Mouse (Mus musculus): ENCODE results near the gene Lrrc4b. TPM values are rescaled to one million over a fixed set of nuclear protein-coding genes. Genes with fewer than 3 reads are reported as not detected.

Lrrc4b gene
- polyA plus RNA-seq, 1 experiment: not detected

DNA sequence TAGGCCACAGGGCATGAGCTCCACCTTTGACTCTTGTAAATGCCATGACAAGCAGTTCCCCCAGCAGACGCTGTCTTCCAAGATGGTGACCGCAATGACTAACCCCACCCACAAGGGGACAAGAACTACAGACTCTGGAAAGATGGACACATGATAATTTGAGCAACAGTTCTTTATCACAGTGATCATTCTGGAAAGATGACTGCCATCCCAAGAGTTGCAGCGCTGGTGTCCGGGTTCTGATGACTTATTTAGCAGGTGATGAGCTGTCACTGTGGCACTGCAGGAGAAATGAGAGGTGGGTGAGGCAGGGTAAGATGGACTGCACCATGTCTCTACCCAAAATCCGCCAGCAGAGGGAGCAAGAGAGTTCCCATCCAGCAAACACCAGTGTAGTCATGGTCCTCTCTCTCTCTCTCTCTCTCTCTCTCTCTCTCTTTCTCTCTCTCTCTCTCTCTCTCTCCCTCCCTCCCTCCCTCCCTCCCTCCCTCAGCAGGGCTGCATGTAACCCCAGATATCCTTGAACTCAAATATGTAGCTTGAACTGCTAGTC, 72.8 kb downstream of the Lrrc4b start:
- Histone ChIP-seq H3ac (ENCODE audit: control insufficient read depth, insufficient read length) (no peak overlapping the region), H3K27me3 (ENCODE audit: control insufficient read depth, insufficient read depth, insufficient read length) (peaks cover 17% of the 10 kb centered on the region), H3K4me2 (ENCODE audit: low read depth) (no peak overlapping the region), H3K36me3 (ENCODE audit: control insufficient read depth, insufficient read depth) (no peaks in the 10 kb centered on the region), H3K4me3 (no peak overlapping the region), H3K79me2 (ENCODE audit: control insufficient read depth, insufficient read depth) (no peaks in the 10 kb centered on the region)
- TF ChIP-seq REST (IDR thresholded peaks at IDR 0.05; ENCODE audit: insufficient read depth, insufficient read length): no peak
- no peak for TF ChIP-seq E2F4 (IDR thresholded peaks at IDR 0.05; ENCODE audit: insufficient read depth)
- TF ChIP-seq POLR2AphosphoS2 (IDR thresholded peaks at IDR 0.05; ENCODE audit: insufficient read length, low read depth): no peak
- TF ChIP-seq MYOD1 (IDR thresholded peaks at IDR 0.05; ENCODE audit: control insufficient read depth in 1 of 3, insufficient read length in 2 of 3, low read depth in 2 of 3): no peak
- no peak for TF ChIP-seq USF1 (IDR thresholded peaks at IDR 0.05; ENCODE audit: low read depth)
- no peak for TF ChIP-seq SRF (IDR thresholded peaks at IDR 0.05; ENCODE audit: control insufficient read depth, insufficient read length, low read depth)
- no peak for TF ChIP-seq TCF12 (IDR thresholded peaks at IDR 0.05; ENCODE audit: insufficient read depth, poor library complexity, severe bottlenecking)
- TF ChIP-seq TCF3 (IDR thresholded peaks at IDR 0.05; ENCODE audit: insufficient read length, low read depth): no peak
- no peak for TF ChIP-seq CEBPB (IDR thresholded peaks at IDR 0.05; ENCODE audit: insufficient read depth, poor library complexity, severe bottlenecking)
- TF ChIP-seq MYOG (IDR thresholded peaks at IDR 0.05; ENCODE audit: control insufficient read depth in 1 of 3, insufficient read depth in 1 of 3, insufficient read length in 2 of 3, low read depth in 2 of 3): no peak
- TF ChIP-seq MAX (IDR thresholded peaks at IDR 0.05; ENCODE audit: low read depth): no peak
- TF ChIP-seq POLR2A (IDR thresholded peaks at IDR 0.05; ENCODE audit: insufficient read length, low read depth): no peak

DNA sequence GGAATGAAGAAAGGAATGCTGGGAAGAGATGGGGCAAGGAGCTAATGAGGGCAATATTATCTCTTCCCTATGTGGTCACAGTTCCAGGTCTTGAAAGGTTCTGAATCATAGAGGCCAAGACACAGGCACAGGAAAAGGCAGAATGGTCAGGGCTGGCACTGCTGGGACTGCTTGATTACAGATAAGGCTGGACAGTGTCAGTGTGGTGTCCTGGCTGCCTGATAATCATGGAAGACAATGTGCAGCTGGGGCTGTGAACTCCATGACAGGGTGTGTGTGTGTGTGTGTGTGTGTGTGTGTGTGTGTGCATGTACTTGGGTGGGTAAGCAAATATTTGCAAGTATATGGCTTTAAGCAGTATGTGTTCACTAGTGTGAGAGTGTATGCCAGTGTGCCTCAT, 78.7 kb downstream of the Lrrc4b start:
- no peaks in the 10 kb centered on the region for H3K36me3 ChIP-seq (ENCODE audit: control insufficient read depth, insufficient read depth)
- TF ChIP-seq TCF3 (IDR thresholded peaks at IDR 0.05; ENCODE audit: insufficient read length, low read depth) (no peak), SRF (IDR thresholded peaks at IDR 0.05; ENCODE audit: control insufficient read depth, insufficient read length, low read depth) (no peak), MAX (IDR thresholded peaks at IDR 0.05; ENCODE audit: low read depth) (no peak), CEBPB (IDR thresholded peaks at IDR 0.05; ENCODE audit: insufficient read depth, poor library complexity, severe bottlenecking) (no peak), USF1 (IDR thresholded peaks at IDR 0.05; ENCODE audit: low read depth) (no peak), MYOD1 (IDR thresholded peaks at IDR 0.05; ENCODE audit: control insufficient read depth in 1 of 3, insufficient read length in 2 of 3, low read depth in 2 of 3) (no peak), REST (IDR thresholded peaks at IDR 0.05; ENCODE audit: insufficient read depth, insufficient read length) (no peak), MYOG (IDR thresholded peaks at IDR 0.05; ENCODE audit: control insufficient read depth in 1 of 3, insufficient read depth in 1 of 3, insufficient read length in 2 of 3, low read depth in 2 of 3) (no peak), TCF12 (IDR thresholded peaks at IDR 0.05; ENCODE audit: insufficient read depth, poor library complexity, severe bottlenecking) (no peak), POLR2AphosphoS2 (IDR thresholded peaks at IDR 0.05; ENCODE audit: insufficient read length, low read depth) (no peak), E2F4 (IDR thresholded peaks at IDR 0.05; ENCODE audit: insufficient read depth) (no peak), POLR2A (IDR thresholded peaks at IDR 0.05; ENCODE audit: insufficient read length, low read depth) (no peak)

More for the DNA sequence above, 78.7 kb downstream of the Lrrc4b start:
- Histone ChIP-seq H3ac (ENCODE audit: control insufficient read depth, insufficient read length) (no peak overlapping the region), H3K4me3 (no peak overlapping the region), H3K27me3 (ENCODE audit: control insufficient read depth, insufficient read depth, insufficient read length) (peaks cover 48% of the 10 kb centered on the region), H3K4me2 (ENCODE audit: low read depth) (no peak overlapping the region), H3K79me2 (ENCODE audit: control insufficient read depth, insufficient read depth) (no peaks in the 10 kb centered on the region)

Other genes with a start within 250 kb of the Lrrc4b start
- not detected for gene Klk1b24, start 240.8 kb upstream of the Lrrc4b start, polyA plus RNA-seq (2012; fragmentation: generic; extraction: Trizol)
- not detected for gene Klk1b3, start 230.8 kb upstream of the Lrrc4b start, polyA plus RNA-seq (2012; fragmentation: generic; extraction: Trizol)
- gene Klk1b4, start 221.6 kb upstream of the Lrrc4b start, polyA plus RNA-seq (2012; fragmentation: generic; extraction: Trizol): not detected
- gene Klk1b5, start 213.1 kb upstream of the Lrrc4b start, polyA plus RNA-seq (2012; fragmentation: generic; extraction: Trizol): not detected
- gene Klk1, start 203.7 kb upstream of the Lrrc4b start, polyA plus RNA-seq (2012; fragmentation: generic; extraction: Trizol): not detected
- gene Gm36864, start 192.8 kb upstream of the Lrrc4b start, polyA plus RNA-seq (2012; fragmentation: generic; extraction: Trizol): not detected
- gene 1700028J19Rik, start 182.3 kb upstream of the Lrrc4b start, polyA plus RNA-seq (2012; fragmentation: generic; extraction: Trizol): 0.62 TPM
- gene 2410002F23Rik, start 182.3 kb upstream of the Lrrc4b start, polyA plus RNA-seq (2012; fragmentation: generic; extraction: Trizol): 40.9 TPM
- gene Acp4, start 171.6 kb upstream of the Lrrc4b start, polyA plus RNA-seq (2012; fragmentation: generic; extraction: Trizol): 0.06 TPM
- not detected for gene Gm15517, start 167.6 kb upstream of the Lrrc4b start, polyA plus RNA-seq (2012; fragmentation: generic; extraction: Trizol)
- 0.60 TPM for gene Clec11a, start 122.1 kb upstream of the Lrrc4b start, polyA plus RNA-seq (2012; fragmentation: generic; extraction: Trizol)
- gene Shank1, start 118.8 kb upstream of the Lrrc4b start, polyA plus RNA-seq (2012; fragmentation: generic; extraction: Trizol): 0.10 TPM
- gene Syt3, start 44.9 kb upstream of the Lrrc4b start, polyA plus RNA-seq (2012; fragmentation: generic; extraction: Trizol): not detected
- not detected for gene 1700008O03Rik, start 43.2 kb upstream of the Lrrc4b start, polyA plus RNA-seq (2012; fragmentation: generic; extraction: Trizol)
- gene Aspdh, start 36.4 kb downstream of the Lrrc4b start, polyA plus RNA-seq (2012; fragmentation: generic; extraction: Trizol): not detected
- 233 TPM for gene Josd2, start 39.0 kb downstream of the Lrrc4b start, polyA plus RNA-seq (2012; fragmentation: generic; extraction: Trizol)
- 98.2 TPM for gene Emc10, start 67.5 kb downstream of the Lrrc4b start, polyA plus RNA-seq (2012; fragmentation: generic; extraction: Trizol)
- 1.7 TPM for gene Fam71e1, start 67.6 kb downstream of the Lrrc4b start, polyA plus RNA-seq (2012; fragmentation: generic; extraction: Trizol)
- 4.7 TPM for gene Mybpc2, start 95.6 kb downstream of the Lrrc4b start, polyA plus RNA-seq (2012; fragmentation: generic; extraction: Trizol)
- gene Spib, start 103.1 kb downstream of the Lrrc4b start, polyA plus RNA-seq (2012; fragmentation: generic; extraction: Trizol): 0.05 TPM
- 23.9 TPM for gene Pold1, start 119.8 kb downstream of the Lrrc4b start, polyA plus RNA-seq (2012; fragmentation: generic; extraction: Trizol)
- 94.7 TPM for gene Nr1h2, start 124.9 kb downstream of the Lrrc4b start, polyA plus RNA-seq (2012; fragmentation: generic; extraction: Trizol)
- gene Napsa, start 143.4 kb downstream of the Lrrc4b start, polyA plus RNA-seq (2012; fragmentation: generic; extraction: Trizol): not detected
- 0.92 TPM for gene Kcnc3, start 161.6 kb downstream of the Lrrc4b start, polyA plus RNA-seq (2012; fragmentation: generic; extraction: Trizol)
- gene Myh14, start 241.8 kb downstream of the Lrrc4b start, polyA plus RNA-seq (2012; fragmentation: generic; extraction: Trizol): 0.17 TPM